Mouse (Mus musculus): ENCODE measurements around the gene Zhx3. TPM values are rescaled to one million over a fixed set of nuclear protein-coding genes. Genes with fewer than 3 reads are reported as not detected.

The Zhx3 gene
- polyA plus RNA-seq, 1 experiment from 2014 or later: 12.6 TPM

DNA sequence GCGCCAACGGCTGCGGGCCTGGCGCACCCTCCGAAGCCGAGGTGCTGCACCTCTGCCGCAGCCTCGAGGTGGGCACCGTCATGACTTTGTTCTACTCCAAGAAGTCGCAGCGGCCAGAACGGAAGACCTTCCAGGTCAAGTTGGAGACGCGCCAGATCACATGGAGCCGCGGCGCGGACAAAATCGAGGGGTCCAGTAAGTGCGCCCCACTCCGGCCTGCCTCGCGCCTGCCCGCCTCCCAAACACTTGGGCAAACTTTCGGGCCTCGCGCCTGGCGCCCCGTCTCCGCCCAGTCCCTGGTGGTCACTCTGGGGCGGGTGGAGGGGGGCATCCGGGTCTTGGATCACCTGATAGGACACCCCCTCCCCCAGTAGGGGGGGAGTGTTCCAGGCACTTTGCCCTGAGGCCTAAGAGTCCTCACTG, 140.9 kb downstream of the Zhx3 start:
- Histone ChIP-seq H3K9me3 (no peaks in the 10 kb centered on the region), H3K27me3 (no peaks in the 10 kb centered on the region), H3K4me3 (peak overlapping the region; percentile 73), H3K36me3 (peaks cover 34% of the 10 kb centered on the region), H3K4me2 (replicated peaks) (peak overlapping the region; percentile 76), H3K4me1 (peaks cover 53% of the 10 kb centered on the region), H3K27ac (peak overlapping the region; percentile 97), H3K9ac (peak overlapping the region; percentile 99)
- peak; percentile 10 for ATAC-seq (ENCODE audit: low FRiP score, low read depth)
- under 1% methylated on average over 32 of the region's 32 CpGs for WGBS

DNA sequence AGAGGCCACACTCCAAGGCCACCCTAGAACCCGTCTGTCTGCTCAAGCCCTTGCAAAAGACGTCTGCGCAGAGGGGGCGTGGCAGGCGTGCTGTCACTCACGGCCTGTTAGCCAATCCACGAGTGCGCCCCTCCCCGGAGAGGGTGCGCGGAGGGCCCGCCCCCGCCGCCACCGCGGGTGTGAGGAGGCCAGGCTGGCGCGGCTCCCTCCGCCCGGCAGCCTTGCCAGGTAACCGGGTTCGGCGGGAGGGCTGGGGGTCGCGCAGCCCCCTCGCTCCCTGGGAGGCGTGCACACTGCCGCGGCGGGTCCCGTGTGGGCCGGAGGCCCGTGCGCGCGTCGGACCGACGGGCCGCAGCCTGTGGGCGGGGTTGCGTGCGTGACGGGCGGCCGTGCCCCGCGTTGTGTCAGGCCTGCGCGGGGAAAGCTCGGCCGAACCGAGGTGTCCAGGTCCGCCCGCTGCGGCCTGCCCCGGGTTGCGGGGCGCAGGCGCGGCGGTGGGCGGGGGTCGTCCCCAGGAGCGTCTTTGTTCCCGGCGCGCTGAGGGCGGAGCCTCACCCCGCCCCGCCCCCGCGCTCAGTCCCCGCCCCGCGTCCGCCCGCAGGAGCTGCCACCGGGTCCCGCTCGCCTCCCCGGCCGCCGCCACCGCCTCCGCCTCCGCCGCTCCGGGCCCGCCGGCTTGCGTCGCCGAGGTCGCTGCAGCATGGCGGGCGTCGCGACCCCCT, 141.5 kb downstream of the Zhx3 start, which contains the start of gene Plcg1:
TSS of gene Plcg1 (plus strand) at position 184 of the 722 bp plus-strand sequence.
- ATAC-seq (ENCODE audit: low FRiP score, low read depth): peak; percentile 94
- H3K4me1 ChIP-seq: peaks cover 52% of the 10 kb centered on the region
- H3K36me3 ChIP-seq: peaks cover 31% of the 10 kb centered on the region
- no peaks in the 10 kb centered on the region for H3K9me3 ChIP-seq
- H3K4me2 ChIP-seq (replicated peaks): peak within 1 kb of the TSS; percentile 76
- peak within 1 kb of the TSS; percentile 73 for H3K4me3 ChIP-seq
- H3K27ac ChIP-seq: peak within 1 kb of the TSS; percentile 97
- no peaks in the 10 kb centered on the region for H3K27me3 ChIP-seq
- peak within 1 kb of the TSS; percentile 99 for H3K9ac ChIP-seq
- WGBS: under 1% methylated on average over 50 of the region's 99 CpGs

DNA sequence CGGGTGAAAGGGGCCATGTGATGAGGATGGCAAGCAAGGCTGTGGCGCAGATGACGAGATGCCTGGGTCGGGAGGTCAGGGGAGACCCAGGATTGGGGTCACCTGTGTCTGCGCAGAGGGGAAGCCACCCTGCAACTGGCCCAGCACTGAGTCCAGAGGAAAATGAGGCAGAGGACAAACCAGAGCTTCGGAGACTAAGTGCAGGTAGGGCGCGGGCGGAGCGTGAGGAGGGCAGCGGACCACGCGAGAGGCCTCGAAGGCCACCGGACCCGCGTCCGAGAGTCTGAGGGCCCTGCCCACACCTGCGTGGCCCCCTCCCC, 142.0 kb downstream of the Zhx3 start:
- H3K4me2 ChIP-seq (replicated peaks): peak overlapping the region; percentile 76
- H3K27me3 ChIP-seq: no peaks in the 10 kb centered on the region
- H3K4me1 ChIP-seq: peaks cover 47% of the 10 kb centered on the region
- no peak; the same call in 1 of the 2 replicates for ATAC-seq (ENCODE audit: low FRiP score, low read depth)
- H3K9me3 ChIP-seq: no peaks in the 10 kb centered on the region
- H3K4me3 ChIP-seq: peak overlapping the region; percentile 73
- no peak overlapping the region for H3K27ac ChIP-seq
- peak overlapping the region; percentile 99 for H3K9ac ChIP-seq
- 7% methylated on average over 19 of the region's 19 CpGs for WGBS
- H3K36me3 ChIP-seq: peaks cover 28% of the 10 kb centered on the region

DNA sequence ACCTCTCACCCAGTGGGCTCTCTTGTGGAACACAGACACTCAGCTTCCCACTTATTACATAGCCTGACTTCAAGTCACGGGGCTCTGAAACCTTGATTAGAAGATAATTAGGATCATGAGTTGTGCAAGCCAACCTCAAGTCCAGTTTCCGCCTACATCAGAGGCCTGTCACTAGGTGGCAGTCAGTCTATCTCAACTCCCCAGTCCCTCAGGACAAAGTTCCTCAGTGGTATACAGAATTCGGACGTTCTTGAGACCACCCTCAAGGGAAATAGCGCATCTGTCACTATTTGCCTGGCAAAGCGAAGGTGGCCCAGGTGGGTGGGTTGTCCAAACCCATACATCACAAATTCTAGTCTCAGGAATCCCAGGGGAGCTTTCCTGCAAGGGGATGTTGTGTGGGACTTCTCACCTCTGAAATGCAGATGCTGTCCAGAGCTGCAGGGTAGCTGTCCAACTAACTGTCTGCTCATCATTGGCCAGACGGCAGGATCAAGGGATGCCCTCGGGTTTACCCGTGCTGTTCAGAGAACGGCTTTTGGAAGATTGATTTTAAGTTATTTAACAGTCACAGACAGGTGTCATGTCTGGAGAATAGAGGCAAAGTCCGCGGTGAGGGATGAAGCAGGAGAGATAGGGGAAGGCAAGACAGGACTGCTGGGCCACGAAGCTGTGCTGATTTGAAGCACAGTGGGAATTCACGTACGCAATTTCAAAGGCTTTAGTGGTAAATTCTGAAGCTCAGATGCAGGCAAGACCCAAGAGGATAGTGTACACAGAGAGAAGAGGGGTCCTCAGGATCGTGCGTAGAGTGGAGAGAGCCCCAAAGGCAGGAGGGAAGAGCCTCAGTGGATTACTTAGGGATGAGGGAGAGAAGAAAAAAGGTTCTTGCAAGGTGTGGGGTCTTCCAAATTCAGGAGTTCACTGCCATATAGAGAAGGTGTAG, 142.7 kb downstream of the Zhx3 start:
- no peaks in the 10 kb centered on the region for H3K27me3 ChIP-seq
- H3K27ac ChIP-seq: no peak overlapping the region
- H3K4me2 ChIP-seq (replicated peaks): peak overlapping the region; percentile 76
- peak overlapping the region; percentile 73 for H3K4me3 ChIP-seq
- peaks cover 28% of the 10 kb centered on the region for H3K36me3 ChIP-seq
- 0 out of 2 replicates have a peak, but pooled peaks have one; percentile 0 for ATAC-seq (ENCODE audit: low FRiP score, low read depth)
- peak overlapping the region; percentile 99 for H3K9ac ChIP-seq
- H3K9me3 ChIP-seq: no peaks in the 10 kb centered on the region
- 25% methylated on average over 17 of the region's 17 CpGs for WGBS
- H3K4me1 ChIP-seq: peaks cover 41% of the 10 kb centered on the region

DNA sequence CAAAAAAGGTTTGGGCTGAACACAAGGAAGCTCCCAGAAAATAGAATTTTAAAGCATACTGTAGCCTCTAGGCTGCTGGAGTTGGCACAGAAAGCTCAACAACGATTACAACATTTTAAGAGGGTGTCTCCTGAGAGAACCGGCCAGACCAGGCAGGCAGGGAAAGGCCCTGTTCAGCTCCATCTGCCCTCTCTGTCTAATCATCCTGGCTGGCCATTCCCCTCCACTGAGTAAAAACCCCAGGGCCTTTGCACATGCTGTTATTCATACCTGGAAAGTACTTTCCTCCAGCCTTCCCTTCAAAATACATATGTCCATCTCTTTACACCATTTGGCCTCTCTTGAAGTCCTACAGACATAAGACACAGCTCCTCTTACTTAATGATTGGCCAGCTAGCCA, 143.4 kb downstream of the Zhx3 start:
- WGBS: 74% methylated on average over 2 of the region's 2 CpGs
- no peak overlapping the region for H3K9ac ChIP-seq
- H3K27me3 ChIP-seq: no peaks in the 10 kb centered on the region
- H3K27ac ChIP-seq: no peak overlapping the region
- H3K4me1 ChIP-seq: peaks cover 34% of the 10 kb centered on the region
- no peak for ATAC-seq (ENCODE audit: low FRiP score, low read depth)
- H3K36me3 ChIP-seq: peaks cover 26% of the 10 kb centered on the region
- H3K4me2 ChIP-seq (replicated peaks): no peak overlapping the region
- H3K4me3 ChIP-seq: no peak overlapping the region
- H3K9me3 ChIP-seq: no peaks in the 10 kb centered on the region

DNA sequence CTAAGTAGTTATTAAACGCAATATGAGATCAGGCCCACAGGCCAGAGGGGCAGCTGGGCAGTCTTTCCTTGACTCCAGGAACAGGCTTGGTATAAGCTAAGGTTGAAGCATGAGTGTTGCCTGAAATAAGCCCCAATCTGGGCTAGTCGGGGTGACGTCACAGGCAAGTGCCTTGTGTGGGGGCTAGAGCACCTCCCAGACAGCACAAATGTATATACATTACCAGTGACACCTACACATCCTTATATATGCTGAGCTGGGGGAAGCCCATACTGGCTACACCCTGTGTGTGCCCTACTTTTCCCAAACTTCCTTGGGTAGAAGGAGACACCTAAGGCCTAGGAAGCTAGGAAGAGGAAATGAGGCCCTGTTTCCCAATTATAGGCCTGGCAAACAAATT, 143.8 kb downstream of the Zhx3 start:
- Histone ChIP-seq H3K36me3 (peaks cover 26% of the 10 kb centered on the region), H3K27ac (no peak overlapping the region), H3K9me3 (no peaks in the 10 kb centered on the region), H3K27me3 (no peaks in the 10 kb centered on the region), H3K4me3 (no peak overlapping the region), H3K4me1 (peaks cover 29% of the 10 kb centered on the region), H3K9ac (no peak overlapping the region), H3K4me2 (replicated peaks) (no peak overlapping the region)
- WGBS: 92% methylated on average over 3 of the region's 3 CpGs
- no peak for ATAC-seq (ENCODE audit: low FRiP score, low read depth)

DNA sequence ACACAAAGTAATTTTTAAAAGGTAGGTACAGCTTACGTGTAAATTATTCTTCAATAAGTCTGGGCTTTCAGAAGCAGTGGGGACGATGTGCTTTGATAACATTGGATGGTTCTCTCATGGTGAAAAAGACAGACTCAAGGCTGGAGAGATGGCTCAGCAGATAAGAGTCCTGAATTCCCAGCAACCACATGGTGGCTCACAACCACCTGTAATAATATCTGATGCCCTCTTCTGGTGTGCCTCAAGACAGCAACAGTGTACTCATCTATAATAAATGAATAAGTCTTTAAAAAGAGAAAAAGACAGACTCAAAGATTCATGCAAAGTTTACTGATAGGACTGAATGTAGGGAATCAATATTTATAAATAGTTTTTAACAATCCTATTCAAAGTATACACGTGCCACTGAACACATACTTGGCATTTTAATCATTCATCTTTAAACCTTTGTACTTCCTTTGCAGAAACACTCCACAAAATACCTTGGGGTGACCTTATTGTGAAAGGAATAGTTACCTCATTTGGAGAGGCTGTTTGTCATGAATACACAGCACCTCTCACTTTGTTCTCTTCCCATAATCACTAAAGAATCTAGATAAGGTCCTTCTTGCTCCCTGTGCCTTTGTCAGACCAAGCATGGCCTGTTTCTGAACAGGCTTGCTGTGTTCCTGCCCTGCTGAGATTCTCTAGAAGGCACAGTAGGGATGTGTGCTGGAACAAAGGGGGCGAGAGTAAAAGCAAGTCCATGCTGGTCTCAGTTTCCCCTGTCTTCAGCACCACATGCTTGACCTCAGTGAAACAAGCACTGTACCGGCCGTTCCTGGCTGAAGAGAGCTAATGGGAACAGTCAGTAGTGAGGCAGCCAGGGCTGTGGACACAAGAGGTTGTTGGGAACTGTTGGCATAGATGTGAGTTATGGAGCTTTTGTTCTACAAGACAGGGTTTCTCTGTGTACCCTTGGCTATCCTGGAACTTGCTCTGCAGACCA, 146.6 kb downstream of the Zhx3 start:
- no peak for ATAC-seq (ENCODE audit: low FRiP score, low read depth)
- 86% methylated on average over 6 of the region's 6 CpGs for WGBS
- H3K9ac ChIP-seq: no peak overlapping the region
- no peak overlapping the region for H3K4me2 ChIP-seq (replicated peaks)
- H3K36me3 ChIP-seq: peaks cover 46% of the 10 kb centered on the region
- no peak overlapping the region for H3K27ac ChIP-seq
- no peaks in the 10 kb centered on the region for H3K9me3 ChIP-seq
- H3K4me1 ChIP-seq: peaks cover 11% of the 10 kb centered on the region
- no peaks in the 10 kb centered on the region for H3K27me3 ChIP-seq
- no peak overlapping the region for H3K4me3 ChIP-seq

DNA sequence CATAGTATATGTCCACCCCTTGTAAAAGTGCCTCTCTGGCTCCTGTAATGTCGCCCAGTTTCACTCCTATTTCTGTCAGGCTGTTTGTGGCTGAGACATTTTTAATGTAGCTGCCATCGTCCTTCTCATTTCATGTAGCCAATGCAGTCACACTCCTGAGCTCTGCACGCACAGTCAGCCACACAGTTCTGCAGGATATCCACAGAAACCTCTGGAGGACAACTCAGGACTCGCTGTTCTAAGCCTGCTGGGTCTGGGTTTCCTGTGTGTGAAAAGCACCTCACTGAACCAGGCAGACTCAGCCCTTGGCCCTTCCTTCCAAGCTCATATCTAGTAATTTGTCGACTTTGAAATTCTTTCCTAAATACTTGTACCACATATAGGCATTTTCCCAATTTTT, 148.3 kb downstream of the Zhx3 start:
- Histone ChIP-seq H3K27ac (no peak overlapping the region), H3K9me3 (no peaks in the 10 kb centered on the region), H3K27me3 (no peaks in the 10 kb centered on the region), H3K9ac (no peak overlapping the region), H3K4me1 (no peaks in the 10 kb centered on the region), H3K4me3 (no peak overlapping the region), H3K4me2 (replicated peaks) (no peak overlapping the region), H3K36me3 (peaks cover 61% of the 10 kb centered on the region)
- 89% methylated on average over 5 of the region's 5 CpGs for WGBS
- ATAC-seq (ENCODE audit: low FRiP score, low read depth): no peak; the same call in 1 of the 2 replicates

DNA sequence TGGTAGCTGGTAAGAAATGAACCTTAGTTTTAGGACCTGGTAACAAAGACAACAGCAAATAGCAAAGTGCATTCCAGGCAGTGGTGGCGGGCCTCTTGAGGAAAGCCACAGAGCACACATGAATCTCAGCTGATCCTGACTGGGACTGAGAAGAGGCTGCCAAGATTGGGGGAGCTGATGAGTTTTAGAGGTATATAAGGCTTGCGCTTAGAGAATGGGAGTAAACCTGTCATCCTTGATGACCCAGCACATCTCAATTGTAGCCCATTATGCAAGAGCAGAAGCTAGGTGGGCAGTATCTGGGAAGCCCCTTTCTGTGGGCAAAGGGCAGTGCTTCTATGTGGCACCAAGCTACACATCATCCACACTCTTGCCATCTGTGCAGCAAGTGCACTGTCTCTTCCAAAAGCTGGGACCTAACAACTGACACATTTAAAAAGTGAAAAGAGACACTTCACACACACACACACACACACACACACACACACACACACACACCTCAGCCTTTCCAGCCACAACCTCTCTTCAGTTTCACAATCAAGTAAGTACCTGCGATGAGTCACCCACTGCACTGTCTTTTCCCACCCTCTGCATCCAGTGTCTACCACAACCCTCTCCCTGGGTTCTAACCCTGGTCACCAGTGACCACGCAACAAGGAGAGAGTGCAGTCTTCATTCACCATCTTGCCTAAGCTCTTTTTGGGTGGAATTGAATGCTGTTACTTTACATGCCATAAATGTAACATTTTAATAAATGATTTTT, 149.0 kb downstream of the Zhx3 start:
- H3K36me3 ChIP-seq: peaks cover 67% of the 10 kb centered on the region
- no peak for ATAC-seq (ENCODE audit: low FRiP score, low read depth)
- 95% methylated on average over 4 of the region's 4 CpGs for WGBS

DNA sequence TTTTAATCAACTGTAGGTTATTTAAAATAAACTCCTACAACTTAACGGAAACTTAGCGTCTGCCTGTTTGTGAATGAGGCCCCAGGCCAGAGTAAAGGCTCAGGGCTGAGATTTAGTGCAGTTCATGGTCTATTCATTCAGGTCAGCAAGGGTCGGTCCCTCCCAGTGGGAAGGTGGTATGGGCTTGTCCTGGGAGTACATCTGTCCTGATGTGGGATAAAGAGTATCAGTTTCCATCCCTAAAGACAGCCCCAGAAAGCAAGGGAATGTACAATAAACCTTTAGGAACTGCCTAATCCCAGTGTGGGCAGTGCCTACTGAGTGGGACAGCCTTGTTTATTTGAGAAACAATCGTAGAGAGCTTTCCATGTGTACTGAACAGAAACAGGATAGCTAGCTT, 150.1 kb downstream of the Zhx3 start:
- no peaks in the 10 kb centered on the region for H3K4me1 ChIP-seq
- H3K36me3 ChIP-seq: peaks cover 77% of the 10 kb centered on the region
- ATAC-seq (ENCODE audit: low FRiP score, low read depth): no peak
- H3K27me3 ChIP-seq: no peaks in the 10 kb centered on the region
- 82% methylated on average over 4 of the region's 4 CpGs for WGBS
- no peak overlapping the region for H3K9ac ChIP-seq
- H3K9me3 ChIP-seq: no peaks in the 10 kb centered on the region
- H3K4me2 ChIP-seq (replicated peaks): no peak overlapping the region
- no peak overlapping the region for H3K27ac ChIP-seq
- H3K4me3 ChIP-seq: no peak overlapping the region

More for the DNA sequence above, 149.0 kb downstream of the Zhx3 start:
- no peaks in the 10 kb centered on the region for H3K27me3 ChIP-seq
- no peak overlapping the region for H3K9ac ChIP-seq
- H3K4me1 ChIP-seq: no peaks in the 10 kb centered on the region
- no peak overlapping the region for H3K4me3 ChIP-seq
- H3K27ac ChIP-seq: no peak overlapping the region
- no peaks in the 10 kb centered on the region for H3K9me3 ChIP-seq
- H3K4me2 ChIP-seq (replicated peaks): no peak overlapping the region

DNA sequence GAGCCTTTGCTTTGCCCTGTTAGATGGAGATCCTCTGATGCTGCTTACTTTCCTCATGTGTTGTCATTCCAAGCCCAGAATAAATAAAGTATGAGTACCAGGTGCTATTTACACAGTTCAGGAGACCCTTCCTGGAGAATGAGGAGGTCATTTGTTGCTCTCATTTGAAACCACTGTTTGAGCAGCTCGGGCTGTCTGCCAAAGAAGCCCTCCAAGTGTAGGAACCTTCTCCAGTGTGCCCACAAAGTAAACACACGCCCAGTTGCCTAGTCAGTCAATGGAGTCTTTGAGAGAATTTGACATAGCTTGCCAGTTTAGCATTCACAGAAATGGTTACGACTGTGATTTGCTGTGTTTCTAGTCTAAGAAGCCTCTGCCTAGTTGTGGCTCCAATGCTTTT, 154.0 kb downstream of the Zhx3 start:
- Histone ChIP-seq H3K9ac (no peak overlapping the region), H3K4me2 (replicated peaks) (no peak overlapping the region), H3K27me3 (no peaks in the 10 kb centered on the region), H3K36me3 (peaks cover 90% of the 10 kb centered on the region), H3K9me3 (no peaks in the 10 kb centered on the region), H3K4me3 (no peak overlapping the region), H3K4me1 (no peaks in the 10 kb centered on the region), H3K27ac (no peak overlapping the region)
- 86% methylated on average over 3 of the region's 3 CpGs for WGBS
- no peak for ATAC-seq (ENCODE audit: low FRiP score, low read depth)
